Mouse (Mus musculus) neural tube, embryonic 11.5 days (tissue): ENCODE data around the gene Pde4d. TPM values are rescaled to one million over a fixed set of nuclear protein-coding genes. Genes with fewer than 3 reads are reported as not detected.
A peak's percentile ranks its signal among the peaks of the same experiment; 100 is the strongest.

ENCODE experiments used
- ATAC-seq: fragments of 200-750 bp; cut with Nextera tagmentation; 2 replicates; pipeline ENCODE4 v1.8.0; 2017; ENCODE audit warnings: moderate number of reproducible peaks, mild to moderate bottlenecking, moderate TSS enrichment, moderate library complexity; ENCODE audit not compliant: insufficient read depth, low FRiP score, low TSS enrichment
- DNase-seq: peaks from one replicate; pipeline ENCODE4 v3.0.0-alpha.2; 2015; ENCODE audit warnings: low spot score
- H3K27ac ChIP-seq: fragments of 300-500 bp; sonication (generic); 2 replicates; pipeline ENCODE4 v1.5.1; 2014; ENCODE audit warnings: low read depth, mild to moderate bottlenecking, low read length
- H3K27me3 ChIP-seq: fragments of 300-500 bp; sonication (generic); 2 replicates; pipeline ENCODE4 v1.6.1; 2014; ENCODE audit warnings: mild to moderate bottlenecking, low read length, mixed read lengths; ENCODE audit not compliant: control insufficient read depth, insufficient read depth
- H3K36me3 ChIP-seq: fragments of 300-500 bp; sonication (generic); 2 replicates; pipeline ENCODE4 v1.6.1; 2014; ENCODE audit warnings: mild to moderate bottlenecking, low read length, moderate library complexity, mixed read lengths; ENCODE audit not compliant: control insufficient read depth, insufficient read depth
- H3K4me1 ChIP-seq: fragments of 300-500 bp; sonication (generic); 2 replicates; pipeline ENCODE4 v1.6.1; 2014; ENCODE audit warnings: low read length, mixed read lengths; ENCODE audit not compliant: control insufficient read depth, insufficient read depth
- H3K4me2 ChIP-seq: fragments of 300-500 bp; sonication (generic); 2 replicates; pipeline ENCODE4 v1.6.1; 2014; ENCODE audit warnings: low read depth, mild to moderate bottlenecking, moderate library complexity
- H3K4me3 ChIP-seq: fragments of 300-500 bp; sonication (generic); 2 replicates; pipeline ENCODE4 v1.5.1; 2014; ENCODE audit warnings: low read depth, low read length
- H3K9ac ChIP-seq: fragments of 300-500 bp; sonication (generic); 2 replicates; pipeline ENCODE4 v1.6.1; 2014; ENCODE audit warnings: mild to moderate bottlenecking, low read length
- H3K9me3 ChIP-seq: fragments of 300-500 bp; sonication (generic); 2 replicates; pipeline ENCODE4 v1.6.1; 2016; ENCODE audit warnings: low read length; ENCODE audit not compliant: control insufficient read depth
- WGBS: fragments of 180-500 bp; shearing (Covaris S2); extraction: QIAGEN DNeasy Blood & Tissue Kit; methylation state at CpG from one replicate; pipeline ENCODE4 v1.1.7; 2014; 5-methylcytosine and 5-hydroxymethylcytosine counted together
- polyA plus RNA-seq: library from polyadenylated mRNA; unstranded; fragments of >200 nt; fragmentation: Nextera tagmentation; extraction: Ambion mirVana; gene quantifications from 2 replicates; pipeline ENCODE4 v1.2.1, GENCODE M21; 2014

The Pde4d gene
- polyA plus RNA-seq, 1 experiment from 2014 or later, result 11.1 TPM

DNA sequence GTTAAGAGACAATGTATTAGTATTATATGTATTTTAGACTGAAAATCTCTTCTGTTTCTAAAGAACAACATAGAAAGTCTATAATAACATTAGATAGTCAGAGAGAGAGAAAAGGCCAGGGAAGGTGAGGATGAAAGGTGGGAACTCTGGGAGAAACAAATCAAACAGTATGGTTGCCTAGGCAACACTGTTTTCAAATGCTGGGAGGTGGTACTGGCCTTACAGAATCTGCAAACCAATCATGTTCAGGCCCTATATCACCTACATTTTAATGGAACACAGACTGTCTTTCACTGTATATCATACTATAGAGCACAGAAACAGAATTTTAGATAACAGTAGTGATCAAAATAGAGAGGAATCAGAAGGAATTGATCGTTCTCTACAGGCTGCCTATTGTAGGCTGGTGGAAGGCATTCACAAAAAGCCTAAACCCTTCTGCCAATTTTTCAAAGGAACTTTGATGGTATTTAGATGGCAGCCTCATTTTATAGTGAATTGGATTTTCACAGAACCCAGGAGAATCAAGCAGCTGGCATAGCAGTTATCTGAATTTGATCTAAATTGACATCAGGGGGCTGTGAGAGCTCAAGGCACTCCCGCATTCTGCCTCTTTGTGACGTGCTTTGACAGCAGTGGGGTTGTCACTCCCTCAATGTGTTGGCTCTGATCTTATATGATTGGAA lies 1084.2 kb downstream of the Pde4d start:
- no peak overlapping the region for H3K4me2 ChIP-seq
- DNase-seq (no peak), ATAC-seq (no peak)
- H3K36me3 ChIP-seq, result no peaks in the 10 kb centered on the region
- H3K4me3 ChIP-seq, result no peak overlapping the region
- H3K4me1 ChIP-seq, result peaks cover 3% of the 10 kb centered on the region; the same call in 1 of the 2 replicates
- H3K27ac ChIP-seq, result no peak overlapping the region
- no peak overlapping the region for H3K9ac ChIP-seq
- H3K9me3 ChIP-seq, result no peaks in the 10 kb centered on the region
- no peaks in the 10 kb centered on the region for H3K27me3 ChIP-seq
- 77% methylated on average over 3 of the region's 3 CpGs for WGBS

DNA sequence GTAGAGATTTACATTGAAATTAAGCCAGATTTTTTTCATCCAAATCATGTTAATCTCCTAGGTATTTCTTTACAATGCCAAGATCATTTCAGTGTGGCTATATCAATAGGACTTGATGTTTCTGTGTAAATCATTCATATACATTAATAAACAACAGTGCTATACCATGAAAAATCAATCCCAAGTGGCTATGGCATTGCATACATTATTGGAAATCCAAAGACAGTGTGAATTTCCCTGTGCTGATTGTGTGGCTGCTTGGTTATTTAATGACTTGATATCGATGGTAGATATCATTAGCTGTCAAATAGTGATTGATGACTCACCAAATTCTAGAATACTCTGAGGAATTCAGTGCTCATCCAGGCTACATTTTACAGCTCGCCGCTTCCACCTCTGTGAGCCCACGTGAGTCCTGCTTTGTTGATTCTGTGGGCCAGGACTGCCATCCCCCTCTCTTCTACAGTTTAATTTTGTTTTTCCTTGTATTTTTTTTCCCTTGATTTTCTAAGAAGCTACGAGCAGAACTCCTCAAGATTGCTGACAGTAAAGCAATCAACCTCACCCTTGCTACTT lies 1085.0 kb downstream of the Pde4d start:
- WGBS, result 69% methylated on average over 5 of the region's 5 CpGs
- H3K4me2 ChIP-seq, result no peak overlapping the region
- no peaks in the 10 kb centered on the region for H3K4me1 ChIP-seq
- ATAC-seq, result no peak
- no peaks in the 10 kb centered on the region for H3K9me3 ChIP-seq
- H3K9ac ChIP-seq, result no peak overlapping the region
- no peaks in the 10 kb centered on the region for H3K27me3 ChIP-seq
- no peak overlapping the region for H3K27ac ChIP-seq
- H3K4me3 ChIP-seq, result no peak overlapping the region
- DNase-seq, result no peak
- no peaks in the 10 kb centered on the region for H3K36me3 ChIP-seq

DNA sequence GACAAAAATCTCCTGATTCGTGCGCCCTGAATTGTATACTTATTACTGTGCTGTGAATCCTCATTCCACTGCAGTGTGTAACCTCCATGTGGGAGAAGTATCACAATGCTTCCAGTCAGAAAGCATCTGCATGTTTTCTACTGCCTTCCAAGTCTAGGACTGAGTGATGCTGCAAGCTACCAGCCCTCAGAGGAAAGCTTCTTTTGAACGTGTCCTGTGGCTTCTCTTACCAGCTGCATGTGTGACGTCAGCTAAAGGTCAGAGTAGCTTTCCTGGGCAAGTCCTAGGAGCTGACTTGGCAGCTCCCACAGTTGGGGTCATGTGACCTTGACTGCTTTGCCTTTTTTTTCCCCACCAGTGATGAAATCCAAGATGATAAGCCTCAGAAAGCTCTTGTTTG lies 1086.9 kb downstream of the Pde4d start:
- Histone ChIP-seq H3K27me3 (no peaks in the 10 kb centered on the region), H3K9me3 (no peaks in the 10 kb centered on the region), H3K4me3 (no peak overlapping the region), H3K36me3 (no peaks in the 10 kb centered on the region), H3K4me2 (no peak overlapping the region), H3K27ac (no peak overlapping the region), H3K4me1 (no peaks in the 10 kb centered on the region), H3K9ac (no peak overlapping the region)
- no peak for DNase-seq
- WGBS, result 72% methylated on average over 4 of the region's 4 CpGs
- ATAC-seq, result no peak

DNA sequence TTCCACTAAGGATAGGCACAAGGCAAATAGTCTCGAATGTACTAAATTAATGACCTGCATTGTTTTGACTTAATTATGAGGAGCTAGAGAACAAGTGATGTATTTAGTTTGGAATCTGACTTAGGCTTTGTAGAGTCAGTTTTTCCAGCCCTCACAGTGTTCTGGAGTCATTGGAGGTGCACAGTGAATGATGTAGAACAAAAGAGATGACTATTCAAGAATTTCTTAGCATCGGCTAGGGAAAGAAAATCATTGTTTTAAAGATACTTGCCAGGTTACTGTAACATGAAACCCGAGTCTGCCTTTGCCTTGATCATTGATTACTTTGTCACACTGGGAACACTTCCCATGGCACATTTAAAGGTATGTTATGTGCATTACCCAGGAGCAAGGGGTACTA lies 1089.6 kb downstream of the Pde4d start:
- Histone ChIP-seq H3K27ac (no peak overlapping the region), H3K4me1 (no peaks in the 10 kb centered on the region), H3K4me2 (no peak overlapping the region), H3K27me3 (no peaks in the 10 kb centered on the region), H3K4me3 (no peak overlapping the region), H3K36me3 (no peaks in the 10 kb centered on the region), H3K9ac (no peak overlapping the region), H3K9me3 (no peaks in the 10 kb centered on the region)
- no peak for ATAC-seq
- WGBS, result 53% methylated on average over 3 of the region's 3 CpGs
- DNase-seq, result no peak

DNA sequence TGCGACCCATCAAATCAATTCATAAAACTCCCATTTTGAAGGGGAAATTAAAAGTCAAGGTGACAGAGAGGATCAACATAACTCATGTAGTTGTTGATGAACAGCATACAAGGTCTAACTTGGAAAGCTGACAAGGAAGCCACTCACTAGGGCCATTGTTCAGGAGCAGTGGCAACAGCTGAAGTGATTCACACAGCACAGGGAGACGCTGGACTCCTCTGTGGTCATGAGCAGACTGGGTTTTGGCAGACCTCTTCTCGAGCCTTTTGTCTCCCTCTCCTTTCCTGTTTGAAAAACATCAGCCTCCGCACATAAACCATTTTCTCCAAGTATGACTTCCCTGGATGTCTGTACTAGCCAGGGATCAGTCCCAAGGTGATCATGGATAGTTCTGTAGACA lies 1094.9 kb downstream of the Pde4d start:
- 80% methylated on average over 4 of the region's 4 CpGs for WGBS
- H3K9me3 ChIP-seq, result no peaks in the 10 kb centered on the region
- DNase-seq (no peak), ATAC-seq (no peak)
- no peaks in the 10 kb centered on the region for H3K4me1 ChIP-seq
- H3K27me3 ChIP-seq, result no peaks in the 10 kb centered on the region
- H3K4me2 ChIP-seq, result no peak overlapping the region
- H3K36me3 ChIP-seq, result no peaks in the 10 kb centered on the region
- H3K27ac ChIP-seq, result no peak overlapping the region
- no peak overlapping the region for H3K4me3 ChIP-seq
- H3K9ac ChIP-seq, result no peak overlapping the region

DNA sequence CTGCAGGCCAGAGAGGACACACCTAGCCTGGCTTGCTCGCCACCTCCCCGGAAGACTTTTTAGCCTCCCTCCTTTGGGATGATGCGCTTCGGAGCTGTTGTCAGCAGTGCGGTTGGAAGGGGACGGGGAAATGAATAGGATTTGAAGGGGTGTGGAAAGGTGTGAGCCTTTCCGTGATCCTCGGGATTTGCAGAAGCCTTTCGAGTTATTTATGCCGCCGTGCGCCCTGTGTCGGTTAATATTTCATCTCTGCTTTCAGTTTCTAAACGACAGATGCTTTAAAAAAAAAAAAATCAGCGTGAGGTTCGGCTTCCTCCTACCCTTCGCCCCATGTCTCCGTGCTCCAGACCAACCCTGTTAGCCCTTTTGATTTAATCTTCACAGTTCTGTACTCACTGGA lies 1096.6 kb downstream of the Pde4d start:
- H3K9ac ChIP-seq, result no peak overlapping the region
- H3K4me2 ChIP-seq, result no peak overlapping the region
- no peak overlapping the region for H3K27ac ChIP-seq
- no peak overlapping the region for H3K4me3 ChIP-seq
- no peaks in the 10 kb centered on the region for H3K27me3 ChIP-seq
- no peaks in the 10 kb centered on the region for H3K4me1 ChIP-seq
- H3K36me3 ChIP-seq, result no peaks in the 10 kb centered on the region
- H3K9me3 ChIP-seq, result no peaks in the 10 kb centered on the region
- WGBS, result 83% methylated on average over 18 of the region's 18 CpGs
- no peak for ATAC-seq
- DNase-seq, result no peak

DNA sequence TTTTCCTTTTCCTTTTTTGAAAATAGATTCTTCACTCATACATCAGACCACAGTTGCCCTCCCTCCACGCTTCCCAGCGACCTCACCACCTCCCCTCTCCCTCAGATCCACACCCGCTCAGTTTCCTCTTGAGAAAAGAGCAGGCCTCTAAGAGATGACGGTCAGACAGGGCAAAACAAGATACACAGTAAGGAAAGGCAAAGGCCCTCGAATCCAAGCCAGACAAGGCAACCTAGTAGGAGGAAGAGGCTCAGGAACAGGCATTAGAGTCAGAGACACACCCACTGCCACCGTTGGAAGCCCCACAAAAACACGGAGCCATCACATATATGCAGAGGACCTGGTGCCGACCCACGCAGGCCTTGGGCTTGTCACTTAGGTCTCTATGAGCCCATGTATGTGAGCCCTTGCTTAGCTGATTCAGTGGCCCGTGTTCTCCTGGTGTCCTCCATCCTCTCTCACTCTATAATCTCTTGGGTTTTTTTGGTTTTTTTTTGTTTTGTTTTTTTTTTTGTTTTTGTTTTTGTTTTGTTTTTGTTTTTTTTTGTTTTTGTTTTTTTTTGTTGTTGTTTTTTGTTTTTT lies 1097.3 kb downstream of the Pde4d start:
- 84% methylated on average over 10 of the region's 10 CpGs for WGBS
- Histone ChIP-seq H3K4me3 (no peak overlapping the region), H3K9ac (no peak overlapping the region), H3K9me3 (no peaks in the 10 kb centered on the region), H3K27ac (no peak overlapping the region), H3K4me2 (no peak overlapping the region), H3K4me1 (no peaks in the 10 kb centered on the region), H3K27me3 (no peaks in the 10 kb centered on the region), H3K36me3 (no peaks in the 10 kb centered on the region)
- no peak for DNase-seq
- no peak for ATAC-seq

DNA sequence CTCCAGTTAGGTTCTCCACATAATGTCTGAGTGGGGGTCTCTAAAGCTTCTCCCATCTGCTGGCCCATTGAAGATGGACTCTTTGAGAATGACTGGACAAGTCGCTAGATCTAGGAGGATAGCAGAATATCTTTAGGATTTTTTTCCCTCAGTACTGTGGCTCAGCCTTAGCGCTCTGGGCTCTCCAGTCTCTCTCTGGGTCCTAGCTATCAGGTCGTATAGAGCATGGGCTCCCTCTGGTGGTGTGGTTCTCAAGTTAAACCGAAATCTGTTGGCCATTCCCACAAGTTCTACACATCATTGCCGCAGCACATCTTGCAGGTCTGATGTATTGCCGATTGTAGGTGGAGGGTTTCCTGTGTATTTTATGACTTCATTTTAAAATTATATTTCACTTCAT lies 1098.0 kb downstream of the Pde4d start:
- Histone ChIP-seq H3K4me2 (no peak overlapping the region), H3K36me3 (no peaks in the 10 kb centered on the region), H3K4me1 (no peaks in the 10 kb centered on the region), H3K27ac (no peak overlapping the region), H3K27me3 (no peaks in the 10 kb centered on the region), H3K4me3 (no peak overlapping the region), H3K9ac (no peak overlapping the region), H3K9me3 (no peaks in the 10 kb centered on the region)
- ATAC-seq, result peak; percentile 72; the same call in 1 of the 2 replicates
- peak; percentile 80 for DNase-seq
- 40% methylated on average over 6 of the region's 6 CpGs for WGBS

DNA sequence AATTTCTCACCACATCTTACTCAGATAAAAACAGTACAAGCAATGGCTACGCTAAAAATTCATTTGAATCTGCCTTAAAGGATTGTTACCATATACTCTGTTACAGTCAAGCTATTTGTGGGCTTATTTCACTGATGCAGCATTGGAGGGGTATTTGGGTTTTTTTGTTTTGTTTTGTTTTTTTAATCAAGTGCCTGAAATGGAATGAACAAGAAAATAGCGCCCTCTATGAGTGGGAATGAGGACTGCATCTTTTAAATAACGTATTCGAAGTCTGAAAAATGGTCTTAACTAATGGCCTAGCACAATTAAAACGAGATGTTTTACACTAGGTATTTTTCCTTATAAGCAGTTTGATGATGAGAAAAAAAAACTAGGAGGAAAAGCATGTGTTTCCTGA lies 1098.5 kb downstream of the Pde4d start:
- Histone ChIP-seq H3K4me2 (no peak overlapping the region), H3K9ac (no peak overlapping the region), H3K27me3 (no peaks in the 10 kb centered on the region), H3K9me3 (no peaks in the 10 kb centered on the region), H3K4me1 (no peaks in the 10 kb centered on the region), H3K4me3 (no peak overlapping the region), H3K27ac (no peak overlapping the region), H3K36me3 (no peaks in the 10 kb centered on the region)
- ATAC-seq, result no peak
- WGBS, result 69% methylated on average over 5 of the region's 5 CpGs
- DNase-seq, result no peak
